Mouse (Mus musculus): Measurements from ENCODE around the gene Xpr1. TPM values are rescaled to one million over a fixed set of nuclear protein-coding genes. Genes with fewer than 3 reads are reported as not detected.

Gene Xpr1
- polyA plus RNA-seq, 2 experiments, result 2.4 to 4.2 TPM

DNA sequence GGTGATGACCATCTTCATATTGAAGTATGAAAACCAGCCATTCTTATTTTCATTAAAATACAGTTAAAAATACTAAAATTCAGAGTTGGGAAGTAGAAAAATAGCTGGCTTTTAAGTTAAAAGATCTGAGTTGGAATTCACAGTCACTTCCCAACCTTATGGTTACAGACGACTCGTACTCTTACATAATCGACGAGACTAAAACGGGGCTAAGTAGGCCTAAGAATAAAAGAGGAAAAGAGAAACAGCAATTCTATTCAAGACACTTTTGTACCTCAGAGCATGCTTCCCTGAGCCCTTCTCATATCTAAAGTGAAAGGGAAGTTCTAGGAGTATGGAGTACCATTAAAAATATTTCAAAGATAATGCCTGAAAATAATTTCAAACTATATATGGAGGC, 119.6 kb downstream of the Xpr1 start:
- no peak overlapping the region for H3K4me2 ChIP-seq (ENCODE audit: low read depth)
- 93% methylated on average over 5 of the region's 5 CpGs for WGBS (ENCODE audit: insufficient replicate concordance)
- no peak overlapping the region for H3K4me3 ChIP-seq (ENCODE audit: insufficient read depth in 1 of 2, low read depth in 2 of 2, low read length in 2 of 2)
- no peak for TF ChIP-seq CTCF (IDR thresholded peaks at IDR 0.05; ENCODE audit: low read depth)
- no peak for TF ChIP-seq EP300 (IDR thresholded peaks at IDR 0.05; ENCODE audit: low read depth)
- no peaks in the 10 kb centered on the region for H3K9me3 ChIP-seq (ENCODE audit: control insufficient read depth, low read length)
- H3K36me3 ChIP-seq (replicated peaks; ENCODE audit: control insufficient read depth, insufficient read depth, low read depth), result no peaks in the 10 kb centered on the region
- H3K4me1 ChIP-seq (replicated peaks; ENCODE audit: control insufficient read depth in 2 of 2, insufficient read depth in 2 of 2, low read length in 1 of 2), result no peaks in the 10 kb centered on the region
- H3K27ac ChIP-seq, result no peak overlapping the region
- H3K27me3 ChIP-seq (ENCODE audit: control insufficient read depth, insufficient read depth, low read length), result no peaks in the 10 kb centered on the region
- DNase-seq (ENCODE audit: low read depth in 3 of 3, low spot score in 3 of 3), result no peak
- ATAC-seq (ENCODE audit: insufficient read depth), result no peak
- no peak overlapping the region for H3K9ac ChIP-seq (replicated peaks)

DNA sequence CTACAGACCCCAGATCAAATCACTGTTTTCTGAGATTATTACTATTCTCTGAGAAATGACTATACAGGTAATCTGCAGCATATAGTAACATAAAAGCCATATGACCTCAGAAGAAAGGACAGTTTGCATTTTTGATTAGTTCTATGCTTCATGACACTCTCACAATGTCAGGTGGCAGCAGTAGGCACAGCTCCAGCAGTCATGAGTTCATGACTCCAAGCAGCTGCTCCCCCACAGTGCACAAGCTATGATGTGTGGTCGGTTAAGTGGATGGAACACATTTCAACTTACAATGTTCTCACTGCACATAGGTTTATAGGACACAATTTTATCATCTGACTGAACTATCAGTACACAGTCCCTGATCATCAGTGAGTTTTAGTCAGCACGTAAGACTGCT, 120.0 kb downstream of the Xpr1 start:
- no peak for DNase-seq (ENCODE audit: low read depth in 3 of 3, low spot score in 3 of 3)
- Histone ChIP-seq H3K4me2 (ENCODE audit: low read depth) (no peak overlapping the region), H3K4me3 (ENCODE audit: insufficient read depth in 1 of 2, low read depth in 2 of 2, low read length in 2 of 2) (no peak overlapping the region), H3K9me3 (ENCODE audit: control insufficient read depth, low read length) (no peaks in the 10 kb centered on the region), H3K9ac (replicated peaks) (no peak overlapping the region), H3K36me3 (replicated peaks; ENCODE audit: control insufficient read depth, insufficient read depth, low read depth) (no peaks in the 10 kb centered on the region), H3K27ac (no peak overlapping the region), H3K27me3 (ENCODE audit: control insufficient read depth, insufficient read depth, low read length) (no peaks in the 10 kb centered on the region), H3K4me1 (replicated peaks; ENCODE audit: control insufficient read depth in 2 of 2, insufficient read depth in 2 of 2, low read length in 1 of 2) (no peaks in the 10 kb centered on the region)
- WGBS (ENCODE audit: insufficient replicate concordance), result 75% methylated on average over 2 of the region's 2 CpGs
- TF ChIP-seq CTCF (IDR thresholded peaks at IDR 0.05; ENCODE audit: low read depth) (no peak), EP300 (IDR thresholded peaks at IDR 0.05; ENCODE audit: low read depth) (no peak)
- no peak for ATAC-seq (ENCODE audit: insufficient read depth)

DNA sequence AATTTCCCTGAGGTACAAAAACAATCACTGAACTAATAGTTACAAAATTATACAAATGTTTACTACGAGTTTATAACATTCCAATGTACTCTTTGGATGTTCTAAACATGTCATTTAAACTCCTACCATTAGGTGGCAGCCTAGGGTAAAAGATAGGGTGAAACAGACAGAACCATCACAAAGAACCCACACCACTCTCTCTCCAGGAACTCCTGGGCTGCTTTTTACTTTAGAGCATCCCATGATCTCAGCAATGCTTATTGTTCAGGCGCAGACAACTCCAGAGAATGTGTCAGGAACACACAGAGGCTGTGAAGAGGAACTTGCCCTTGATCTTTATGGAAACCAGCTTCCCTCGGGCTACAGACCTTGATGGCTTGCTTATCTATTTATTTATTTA, 123.8 kb downstream of the Xpr1 start:
- no peak overlapping the region for H3K9ac ChIP-seq (replicated peaks)
- TF ChIP-seq EP300 (IDR thresholded peaks at IDR 0.05; ENCODE audit: low read depth), result no peak
- TF ChIP-seq CTCF (IDR thresholded peaks at IDR 0.05; ENCODE audit: low read depth), result peak; percentile 66
- WGBS (ENCODE audit: insufficient replicate concordance), result 16% methylated on average over 3 of the region's 3 CpGs
- no peak overlapping the region for H3K4me2 ChIP-seq (ENCODE audit: low read depth)
- no peak overlapping the region for H3K27ac ChIP-seq
- DNase-seq (ENCODE audit: low read depth in 3 of 3, low spot score in 3 of 3), result peak; percentile 39 to 61 (median 42)
- H3K9me3 ChIP-seq (ENCODE audit: control insufficient read depth, low read length), result no peaks in the 10 kb centered on the region
- H3K36me3 ChIP-seq (replicated peaks; ENCODE audit: control insufficient read depth, insufficient read depth, low read depth), result peaks cover 4% of the 10 kb centered on the region
- H3K4me3 ChIP-seq (ENCODE audit: insufficient read depth in 1 of 2, low read depth in 2 of 2, low read length in 2 of 2), result no peak overlapping the region
- no peaks in the 10 kb centered on the region for H3K4me1 ChIP-seq (replicated peaks; ENCODE audit: control insufficient read depth in 2 of 2, insufficient read depth in 2 of 2, low read length in 1 of 2)
- 0 out of 2 replicates have a peak, but pooled peaks have one; percentile 48 for ATAC-seq (ENCODE audit: insufficient read depth)
- no peaks in the 10 kb centered on the region for H3K27me3 ChIP-seq (ENCODE audit: control insufficient read depth, insufficient read depth, low read length)

DNA sequence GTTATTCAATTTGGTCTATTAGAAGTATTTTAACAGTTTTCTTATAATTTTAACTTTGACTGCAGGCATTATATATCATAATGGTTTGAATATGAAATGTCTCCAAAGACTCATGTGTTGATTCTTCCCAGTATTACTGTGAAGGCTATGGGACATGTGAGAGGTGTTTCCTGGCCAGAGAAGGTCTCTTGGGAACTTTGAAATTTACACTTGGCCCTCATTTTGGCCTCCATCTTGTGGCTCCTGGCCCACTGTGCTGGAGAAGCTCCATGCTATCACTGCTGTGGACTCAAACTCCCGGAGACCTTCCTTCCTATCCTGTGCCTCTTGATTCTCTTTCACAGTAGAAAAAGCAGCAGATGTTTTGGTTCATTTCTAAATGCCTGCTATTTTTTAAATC, 127.8 kb downstream of the Xpr1 start:
- TF ChIP-seq EP300 (IDR thresholded peaks at IDR 0.05; ENCODE audit: low read depth), result no peak
- TF ChIP-seq CTCF (IDR thresholded peaks at IDR 0.05; ENCODE audit: low read depth), result no peak
- no peak for DNase-seq (ENCODE audit: low read depth in 3 of 3, low spot score in 3 of 3)
- no peak for ATAC-seq (ENCODE audit: insufficient read depth)
- Histone ChIP-seq H3K36me3 (replicated peaks; ENCODE audit: control insufficient read depth, insufficient read depth, low read depth) (peaks cover 4% of the 10 kb centered on the region), H3K27me3 (ENCODE audit: control insufficient read depth, insufficient read depth, low read length) (no peaks in the 10 kb centered on the region), H3K4me2 (ENCODE audit: low read depth) (no peak overlapping the region), H3K9me3 (ENCODE audit: control insufficient read depth, low read length) (no peaks in the 10 kb centered on the region), H3K4me1 (replicated peaks; ENCODE audit: control insufficient read depth in 2 of 2, insufficient read depth in 2 of 2, low read length in 1 of 2) (no peaks in the 10 kb centered on the region), H3K9ac (replicated peaks) (no peak overlapping the region), H3K27ac (no peak overlapping the region), H3K4me3 (ENCODE audit: insufficient read depth in 1 of 2, low read depth in 2 of 2, low read length in 2 of 2) (no peak overlapping the region)
- 78% methylated on average over 1 of the region's 1 CpGs for WGBS (ENCODE audit: insufficient replicate concordance)

DNA sequence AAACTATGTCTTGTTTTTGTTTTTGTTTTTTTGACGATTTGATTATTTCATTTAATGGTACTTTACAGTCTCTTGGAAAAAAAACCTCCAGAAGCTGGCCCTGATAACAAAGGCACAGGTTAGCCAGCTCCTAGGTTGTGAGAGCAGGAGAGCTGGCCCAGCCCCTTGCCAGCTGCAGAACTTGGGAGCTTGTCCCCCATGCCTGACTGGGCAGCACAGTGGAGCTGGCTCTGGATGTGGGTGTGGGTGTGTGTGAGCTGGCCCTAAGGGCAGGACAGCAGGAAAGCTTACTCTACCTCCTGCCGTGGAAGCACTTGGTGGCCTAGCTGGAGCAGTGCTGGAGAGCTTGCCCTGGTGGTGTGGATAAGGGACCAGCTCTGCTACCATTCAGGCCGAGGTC, 129.2 kb downstream of the Xpr1 start:
- H3K36me3 ChIP-seq (replicated peaks; ENCODE audit: control insufficient read depth, insufficient read depth, low read depth), result peaks cover 4% of the 10 kb centered on the region

More for the DNA sequence above, 129.2 kb downstream of the Xpr1 start:
- Histone ChIP-seq H3K4me3 (ENCODE audit: insufficient read depth in 1 of 2, low read depth in 2 of 2, low read length in 2 of 2) (no peak overlapping the region), H3K27ac (no peak overlapping the region), H3K4me2 (ENCODE audit: low read depth) (no peak overlapping the region), H3K9me3 (ENCODE audit: control insufficient read depth, low read length) (no peaks in the 10 kb centered on the region), H3K27me3 (ENCODE audit: control insufficient read depth, insufficient read depth, low read length) (no peaks in the 10 kb centered on the region), H3K9ac (replicated peaks) (no peak overlapping the region), H3K4me1 (replicated peaks; ENCODE audit: control insufficient read depth in 2 of 2, insufficient read depth in 2 of 2, low read length in 1 of 2) (no peaks in the 10 kb centered on the region)
- ATAC-seq (ENCODE audit: insufficient read depth), result no peak
- TF ChIP-seq CTCF (IDR thresholded peaks at IDR 0.05; ENCODE audit: low read depth), result no peak
- TF ChIP-seq EP300 (IDR thresholded peaks at IDR 0.05; ENCODE audit: low read depth), result no peak
- WGBS (ENCODE audit: insufficient replicate concordance), result 66% methylated on average over 3 of the region's 3 CpGs
- DNase-seq (ENCODE audit: low read depth in 3 of 3, low spot score in 3 of 3), result no peak

Data from liver, embryonic 14.5 days (tissue).